Mouse (Mus musculus) gastrocnemius, postnatal 14 days (tissue): ENCODE data around the gene Ebf3. TPM values are rescaled to one million over a fixed set of nuclear protein-coding genes. Genes with fewer than 3 reads are reported as not detected.

ENCODE experiments used
- DNase-seq: peaks from one replicate; pipeline ENCODE4 v3.0.0; 2021; ENCODE audit warnings: mixed read lengths
- intact Hi-C: fragments of 180-260 bp; cut with DNase I; formaldehyde crosslinking; loops from one replicate; pipeline ENCODE4 v1.15.1; 2025; ENCODE audit warnings: low total_unique reads
- total RNA-seq, 2 experiments: library from RNA; stranded (reverse); gene quantifications; 2 replicates each; pipeline ENCODE4 v1.2.3; 2021

Gene Ebf3
- total RNA-seq, 2 experiments from 2014 or later = 9.6 to 12.4 TPM

DNA sequence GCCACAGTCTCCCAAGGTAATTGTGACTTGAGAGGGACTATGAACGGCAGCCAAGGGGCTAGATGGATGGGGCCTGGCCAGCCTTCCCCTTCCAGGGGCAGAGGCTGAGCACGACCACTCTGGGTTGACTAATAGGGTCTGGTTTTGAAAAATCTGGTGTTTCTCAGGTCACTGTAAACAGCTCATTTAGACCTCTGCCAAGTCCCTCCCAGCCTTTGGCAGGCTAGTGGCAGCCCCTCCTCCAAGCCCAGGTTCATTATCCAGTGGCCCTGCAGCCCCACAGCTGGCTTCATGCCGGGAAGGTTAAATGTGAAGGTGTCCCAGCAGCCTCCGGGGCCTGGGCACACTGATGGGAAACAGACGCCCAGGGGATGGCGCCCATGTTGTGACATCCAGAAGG lies 92.6 kb downstream of the Ebf3 start:
- no peak for DNase-seq
- intact Hi-C loops = no loop called here

DNA sequence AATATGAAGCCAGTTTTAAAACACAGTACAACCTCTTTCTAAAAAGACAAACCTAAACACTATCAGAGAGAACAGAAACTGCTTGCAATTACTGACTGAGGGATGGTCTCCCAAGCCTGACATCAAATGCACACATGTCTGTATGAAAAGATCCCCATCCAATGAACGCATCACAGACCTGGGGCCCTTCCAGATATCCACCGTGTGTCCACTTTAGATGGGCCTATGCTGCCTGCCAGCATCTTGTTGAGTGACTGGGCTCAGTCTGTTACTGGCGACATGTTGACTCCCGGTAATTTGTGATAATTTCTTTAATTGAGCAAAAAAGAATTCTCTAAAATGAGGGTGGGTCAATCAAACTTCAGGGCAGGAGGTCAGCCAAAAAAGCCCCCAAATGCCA lies 93.8 kb downstream of the Ebf3 start:
- no peak for DNase-seq
- intact Hi-C loops = no loop called here

DNA sequence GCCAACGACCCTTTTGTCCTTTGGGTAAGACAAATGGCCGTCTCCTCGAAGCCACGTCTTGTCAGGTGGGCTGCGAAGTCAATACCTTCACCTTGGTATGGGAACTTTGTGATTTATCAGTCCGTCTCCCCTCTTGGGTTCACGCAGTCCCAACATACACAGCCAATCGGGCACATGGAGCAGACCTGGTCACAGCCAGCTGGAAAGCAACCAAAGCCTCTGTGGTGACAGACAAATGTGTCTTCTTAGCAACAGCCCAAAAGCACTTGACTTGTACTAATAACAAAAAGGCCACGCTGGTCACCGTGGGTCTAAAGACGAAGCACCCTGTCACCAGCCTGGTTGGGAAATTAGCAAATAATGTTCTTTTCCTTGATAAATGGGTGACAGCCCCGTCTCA lies 95.5 kb downstream of the Ebf3 start:
- no peak for DNase-seq
- intact Hi-C loops = no loop called here

DNA sequence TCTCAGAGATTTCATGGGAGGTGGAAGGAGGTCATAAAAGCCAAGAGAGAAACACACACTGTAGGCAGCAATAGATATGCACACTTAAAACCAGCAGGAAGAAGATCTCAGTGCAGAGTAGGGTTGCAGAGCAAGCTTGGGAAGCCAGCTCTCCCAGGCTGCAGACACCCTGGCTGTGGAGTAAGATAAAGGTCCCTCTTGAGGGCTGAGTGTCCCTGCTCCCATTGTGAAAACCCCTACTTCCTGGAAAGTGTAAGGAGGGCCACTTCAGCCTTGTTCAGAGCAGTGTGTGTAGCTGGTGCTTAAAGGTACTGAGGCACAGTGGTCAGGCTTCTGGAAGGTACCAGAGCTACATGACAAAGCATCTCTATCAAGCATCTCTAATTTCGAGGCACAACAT lies 100.8 kb downstream of the Ebf3 start:
- intact Hi-C loops = no loop called here
- no peak for DNase-seq

DNA sequence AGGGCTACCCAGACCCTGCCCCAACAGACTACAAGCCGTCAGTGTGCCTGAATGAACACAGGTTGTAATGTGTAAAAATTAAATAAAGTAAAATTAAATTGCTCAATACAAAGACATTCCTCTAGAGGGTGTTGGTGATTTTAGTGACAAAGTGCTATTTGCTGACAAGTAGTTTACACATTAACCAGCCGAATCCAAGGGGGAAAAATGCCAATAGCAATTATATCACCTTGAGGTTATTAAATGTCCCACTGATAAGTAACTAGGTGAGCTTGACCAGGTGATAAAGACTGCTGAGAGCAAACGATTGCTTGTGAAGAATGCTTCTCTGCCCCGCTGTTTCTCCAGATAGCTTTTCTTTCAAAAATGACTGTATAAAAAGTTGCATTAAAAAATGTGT lies 102.9 kb downstream of the Ebf3 start:
- intact Hi-C loops = no loop called here
- no peak for DNase-seq

DNA sequence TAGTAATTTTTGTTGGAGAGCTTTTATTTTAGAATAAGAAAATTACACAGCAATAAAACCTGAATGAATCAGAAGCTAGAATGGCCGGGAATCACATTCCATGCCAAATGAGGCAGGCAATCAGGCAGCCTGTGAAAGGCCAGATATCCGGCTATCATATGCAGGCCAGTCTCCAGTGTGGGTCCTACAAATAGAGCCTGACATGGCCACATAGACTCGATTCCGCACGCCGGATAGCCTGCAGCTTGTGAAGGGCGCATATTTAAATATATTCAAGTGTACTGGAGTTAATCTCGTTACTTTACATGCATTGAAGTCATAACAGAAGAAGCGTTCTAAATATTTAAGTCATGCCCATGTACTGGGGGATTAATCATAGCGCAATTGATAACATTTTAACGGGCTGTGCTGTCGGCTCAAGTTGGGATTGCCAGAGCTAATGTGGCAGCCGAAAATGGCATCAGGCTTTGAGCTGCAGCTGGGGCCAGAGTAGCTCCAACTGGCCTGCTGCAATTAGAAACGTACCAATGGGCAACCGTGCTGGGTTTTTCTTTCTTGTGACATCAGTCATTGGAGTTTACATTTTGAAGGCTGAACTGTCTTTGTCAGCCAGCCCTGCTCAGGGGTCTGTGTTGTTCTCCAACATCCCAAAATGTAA lies 104.4 kb downstream of the Ebf3 start:
- intact Hi-C loops = no loop called here
- DNase-seq = no peak

DNA sequence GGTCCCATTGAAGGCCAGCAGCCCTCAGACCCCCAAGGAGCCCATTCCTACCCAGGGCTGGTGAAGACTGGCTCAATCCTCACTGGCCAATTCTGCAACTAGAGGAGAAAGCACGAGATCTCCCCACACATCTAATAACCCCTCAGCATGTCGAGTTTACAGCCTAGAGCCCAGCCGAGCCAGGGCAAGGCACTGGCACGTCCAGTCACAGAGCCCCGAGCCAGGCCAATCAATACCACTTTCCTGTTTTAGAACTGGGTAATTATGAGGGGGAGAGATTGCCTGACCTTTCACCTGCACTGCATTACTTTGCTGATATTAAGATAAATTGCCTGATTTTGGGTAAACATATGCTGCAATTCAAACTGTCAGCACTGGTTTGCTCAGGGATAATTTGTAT lies 105.7 kb downstream of the Ebf3 start:
- intact Hi-C loops = no loop called here

DNA sequence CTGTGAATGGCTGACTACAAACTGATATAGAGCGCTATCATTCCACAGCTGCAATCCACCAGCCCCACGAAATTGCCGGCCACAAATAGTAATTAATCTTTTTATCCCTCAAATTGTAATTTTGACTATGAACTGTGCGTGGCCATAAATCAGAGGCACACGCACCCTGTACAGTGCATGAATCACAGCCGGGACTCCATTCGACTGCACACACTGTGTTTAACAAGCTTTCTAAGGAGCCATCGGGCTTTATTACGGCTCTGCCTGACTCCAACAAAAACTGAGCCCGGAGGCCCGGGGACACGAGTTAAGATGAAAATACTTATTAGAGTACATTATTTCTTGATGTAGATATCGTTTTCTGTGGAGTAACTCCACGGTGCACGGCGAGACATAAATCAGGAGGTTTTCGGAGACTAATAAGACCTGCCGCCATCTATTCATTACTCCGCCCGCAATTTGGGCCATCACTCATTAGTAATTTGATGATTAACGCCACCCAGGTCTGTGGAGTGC lies 107.4 kb downstream of the Ebf3 start:
- no peak for DNase-seq
- intact Hi-C loops = no loop called here

More for the DNA sequence above, 105.7 kb downstream of the Ebf3 start:
- no peak for DNase-seq

DNA sequence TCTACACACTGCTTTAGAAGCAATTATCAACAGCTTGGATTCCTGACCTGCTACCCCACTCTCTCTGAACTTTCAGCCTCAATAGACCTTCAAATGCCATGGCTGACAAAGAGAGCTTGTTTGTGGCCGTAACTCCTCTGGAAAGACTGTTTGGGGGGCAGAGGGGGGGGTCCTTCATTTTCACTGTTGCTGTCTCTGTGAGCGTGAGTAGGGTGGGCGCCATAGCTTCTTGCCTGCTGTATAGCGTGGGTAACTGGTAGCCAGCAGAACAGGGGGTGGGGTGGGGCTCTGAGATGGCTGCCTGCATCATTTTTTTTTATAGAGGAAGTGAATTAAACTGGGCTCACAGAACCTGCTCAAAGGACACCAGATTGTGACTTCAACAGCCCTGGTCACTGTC lies 114.7 kb downstream of the Ebf3 start:
- DNase-seq = no peak
- intact Hi-C loops = no loop called here

DNA sequence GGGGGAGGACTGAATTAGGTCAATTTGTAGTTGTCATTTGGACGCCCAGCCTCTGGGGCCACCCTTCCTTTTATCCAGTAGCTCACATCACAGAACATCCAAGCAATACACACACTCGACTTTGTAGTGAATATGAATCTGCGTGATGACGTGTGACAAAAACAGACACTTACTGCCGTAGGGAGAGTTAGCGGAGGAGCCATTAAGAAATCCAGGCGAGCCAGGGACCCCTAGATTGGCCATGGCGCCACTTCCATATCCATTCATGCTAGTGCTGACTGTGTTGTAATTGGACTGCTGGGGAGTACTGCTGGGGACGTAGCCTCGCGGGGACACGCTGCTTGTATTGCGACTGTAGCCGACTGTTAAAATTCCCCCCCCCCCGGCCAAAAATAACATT lies 115.3 kb downstream of the Ebf3 start:
- intact Hi-C loops = no loop called here
- no peak for DNase-seq

DNA sequence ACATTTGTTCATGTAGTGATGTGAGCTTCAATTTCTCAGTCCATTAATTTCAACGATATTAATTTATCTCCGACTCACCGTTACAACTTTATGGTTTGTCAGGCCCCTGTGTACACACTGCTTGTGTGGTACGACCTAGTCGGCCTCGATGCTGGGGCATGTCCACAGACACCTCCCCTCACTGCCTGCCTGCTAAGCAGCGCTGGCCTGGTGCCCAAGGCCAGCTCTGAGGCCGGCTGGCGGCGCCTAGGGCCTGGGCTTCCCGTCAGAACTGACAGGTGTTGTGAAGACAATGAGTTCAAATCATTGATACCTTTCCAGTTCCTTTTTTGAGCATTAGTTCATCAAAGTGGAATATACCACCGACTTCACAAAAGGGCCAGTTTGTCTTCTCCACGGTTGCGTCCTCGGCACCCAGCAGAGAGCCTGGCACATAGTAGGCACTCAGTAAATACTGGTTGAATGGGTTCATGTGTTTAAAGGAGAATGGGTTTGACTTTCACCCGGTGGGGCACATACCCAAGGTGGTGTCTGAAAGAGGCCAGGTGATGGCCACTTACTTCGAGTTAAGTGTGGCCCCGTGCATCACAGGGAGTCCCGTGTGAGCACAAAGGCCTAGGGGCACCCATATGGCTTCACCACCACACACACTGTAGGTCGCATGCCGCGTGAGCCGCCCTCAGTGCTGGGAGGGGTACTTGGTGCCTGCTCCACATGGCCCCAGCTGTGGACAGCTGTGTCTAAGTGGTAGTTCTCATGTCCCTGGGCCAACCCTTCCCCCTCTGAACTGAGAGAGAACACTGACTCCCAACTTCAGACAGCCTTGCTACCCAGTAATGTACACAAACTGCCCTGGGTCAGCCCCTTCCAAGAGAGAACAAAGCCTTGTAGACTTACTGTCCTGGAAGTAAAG lies 116.9 kb downstream of the Ebf3 start:
- no peak for DNase-seq

DNA sequence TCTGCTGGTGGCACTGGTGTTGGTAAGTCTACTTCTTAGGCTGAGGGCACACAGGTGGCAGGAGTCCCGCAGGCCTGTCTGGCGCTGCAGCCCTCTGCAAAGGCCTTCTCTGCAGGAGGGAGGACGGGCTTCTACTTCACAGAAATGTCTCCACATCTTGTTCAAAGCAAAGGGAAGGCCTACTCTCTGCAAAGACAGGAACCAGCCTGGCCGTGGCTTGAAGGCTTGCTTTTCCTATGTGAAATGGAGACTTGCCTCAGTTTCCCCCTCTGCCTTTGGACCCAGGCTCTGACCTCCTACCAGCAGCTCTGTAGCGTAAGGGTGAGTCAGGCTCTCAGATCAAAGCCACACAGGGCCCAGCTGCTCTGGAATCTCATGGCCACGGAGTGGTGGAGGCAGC lies 117.7 kb downstream of the Ebf3 start:
- no peak for DNase-seq
- intact Hi-C loops = no loop called here

More for the DNA sequence above, 116.9 kb downstream of the Ebf3 start:
- intact Hi-C loops = no loop called here

DNA sequence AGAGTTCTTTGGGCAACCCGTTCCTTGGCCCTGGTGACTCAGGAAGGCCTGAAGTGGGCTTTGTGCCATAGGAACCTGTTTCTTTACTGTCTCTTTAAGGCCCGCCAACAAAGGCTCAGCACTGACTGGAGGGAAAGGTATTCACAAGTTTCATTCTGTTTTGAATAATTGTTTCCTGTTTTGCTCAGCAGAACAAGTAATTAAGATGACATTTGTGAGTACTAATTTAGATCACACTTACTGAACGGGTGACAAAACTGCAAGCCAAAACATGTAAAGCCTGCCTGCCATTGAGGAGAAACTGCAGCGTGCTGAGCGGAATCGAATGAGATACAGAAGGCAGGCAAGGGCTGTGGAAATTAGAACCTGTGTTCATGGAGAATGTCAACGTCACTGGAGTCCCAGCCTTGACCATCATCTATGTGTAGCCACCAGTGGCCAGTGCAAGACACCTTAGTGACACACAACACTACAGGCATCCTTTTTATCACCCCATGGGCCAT lies 121.4 kb downstream of the Ebf3 start:
- intact Hi-C loops = no loop called here
- DNase-seq = no peak

DNA sequence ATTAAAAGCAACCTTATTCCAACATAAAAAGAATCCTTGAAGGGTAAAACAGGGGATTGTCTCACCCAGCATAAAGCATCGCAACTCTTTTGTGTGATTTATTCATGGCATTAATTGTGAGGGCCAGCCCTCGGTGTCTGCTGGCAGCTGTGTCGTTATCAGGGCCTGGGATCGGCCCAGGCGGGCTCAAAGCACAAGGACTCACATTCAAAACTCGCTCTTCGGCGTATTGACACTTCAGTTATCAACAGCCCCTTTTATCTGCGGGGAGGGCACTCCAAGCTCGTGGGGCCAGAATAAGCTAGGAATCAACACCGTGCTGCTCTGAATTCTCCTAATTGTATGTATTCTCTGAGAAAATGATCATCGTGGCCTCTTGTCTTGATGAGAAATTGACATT lies 122.4 kb downstream of the Ebf3 start:
- DNase-seq = no peak
- intact Hi-C loops = no loop called here

DNA sequence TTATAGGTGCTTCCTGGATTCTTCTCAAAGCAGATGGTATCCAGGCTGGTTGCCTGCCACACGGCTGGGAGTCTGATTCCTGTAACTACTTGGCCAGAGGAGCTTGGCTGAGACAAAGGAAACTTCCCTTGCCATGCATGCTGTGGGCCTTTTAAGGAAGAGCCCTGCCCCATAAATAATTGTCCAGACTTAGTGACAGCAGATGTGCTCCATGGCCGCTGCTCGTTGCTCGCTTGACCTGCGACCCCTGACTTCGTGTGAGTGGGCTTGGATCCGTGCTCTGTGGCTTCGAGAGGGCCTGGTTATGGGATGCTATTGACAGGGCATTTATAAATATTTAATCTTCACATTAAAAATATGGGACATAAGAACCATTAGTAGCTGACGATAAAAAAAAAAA lies 142.0 kb downstream of the Ebf3 start:
- no peak for DNase-seq

DNA sequence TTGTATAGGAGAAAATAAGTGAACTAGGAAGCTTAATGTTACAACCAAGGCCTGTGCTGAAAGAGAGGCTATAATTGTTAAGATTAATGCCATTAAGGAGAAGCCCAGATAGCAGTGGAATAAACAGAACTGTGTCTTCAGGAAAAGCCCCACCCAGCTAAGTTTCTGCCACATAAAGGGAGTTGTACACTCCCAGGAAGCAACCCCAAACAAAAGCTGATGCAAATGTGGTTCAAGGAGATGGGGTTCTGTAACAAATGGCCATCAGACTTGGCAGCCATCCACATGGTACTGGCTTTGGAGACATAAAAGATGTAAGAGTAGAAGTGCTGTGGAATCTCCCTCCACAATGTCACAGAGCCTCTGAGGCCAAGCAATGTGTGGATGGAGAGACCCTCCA lies 155.2 kb downstream of the Ebf3 start:
- no peak for DNase-seq
- intact Hi-C loops = no loop called here

More for the DNA sequence above, 142.0 kb downstream of the Ebf3 start:
- intact Hi-C loops = no loop called here

DNA sequence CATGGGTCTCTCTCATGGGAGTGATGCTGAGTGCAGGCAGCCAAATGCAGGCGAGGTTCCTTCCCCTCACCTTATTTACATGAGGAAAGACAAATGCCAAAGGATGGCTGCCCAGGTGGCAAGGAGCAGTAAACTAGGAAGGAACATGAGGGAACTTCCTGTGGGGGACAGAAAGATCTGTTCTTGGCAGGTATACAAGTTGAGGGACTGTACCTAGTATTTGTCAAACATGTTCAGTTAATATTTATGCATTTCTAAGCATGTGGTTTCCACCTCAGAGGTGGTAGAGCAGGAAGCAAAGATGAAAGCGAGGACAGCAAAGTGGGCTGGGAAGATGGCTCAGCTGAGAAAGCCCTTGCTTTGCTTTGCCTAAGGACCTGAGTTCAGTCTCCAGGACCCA lies 159.6 kb downstream of the Ebf3 start:
- intact Hi-C loops = no loop called here
- DNase-seq = no peak

DNA sequence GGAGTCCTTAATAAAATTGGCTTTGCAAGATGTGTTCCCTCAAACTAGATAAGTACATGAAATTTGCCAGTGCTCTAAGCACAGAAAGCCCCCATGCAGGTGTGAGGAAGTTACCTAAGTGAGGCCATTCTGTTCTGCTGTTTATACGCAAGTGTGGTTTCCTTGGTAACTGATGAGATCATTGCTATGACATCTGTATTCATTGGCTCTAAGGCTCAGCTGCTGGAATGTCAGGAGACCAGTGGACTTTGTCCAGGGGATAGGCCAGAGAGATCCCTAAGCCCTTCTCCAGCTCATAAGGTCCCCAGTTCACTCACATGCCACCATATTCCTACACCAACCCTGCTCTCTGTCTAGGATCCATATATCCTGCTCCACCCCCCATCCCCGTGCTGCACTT lies 162.4 kb downstream of the Ebf3 start:
- intact Hi-C loops = no loop called here
- DNase-seq = no peak

DNA sequence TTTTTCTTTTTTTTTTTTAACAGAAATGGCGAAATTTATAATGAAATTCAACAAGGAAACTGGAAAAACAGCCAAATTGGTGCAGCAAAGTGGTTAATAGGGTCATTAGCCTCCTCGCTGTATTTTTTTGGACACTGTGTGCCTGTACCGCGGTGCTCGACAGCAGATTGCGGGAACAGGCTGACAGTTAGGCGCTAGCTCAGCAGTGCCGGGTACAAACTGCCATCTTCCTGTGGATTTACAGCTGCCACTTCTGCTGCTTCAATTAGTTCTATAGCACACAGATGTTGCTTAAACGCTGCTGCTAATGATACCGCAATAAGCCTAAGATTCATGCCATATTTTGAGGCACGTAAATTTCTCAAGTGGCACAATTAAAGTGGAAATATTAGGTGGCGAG lies 167.1 kb downstream of the Ebf3 start:
- intact Hi-C loops = no loop called here
- DNase-seq = no peak
